Mouse (Mus musculus) stomach, embryonic 16.5 days (tissue): ENCODE results near the gene Gm28047. TPM values are rescaled to one million over a fixed set of nuclear protein-coding genes. Genes with fewer than 3 reads are reported as not detected.

ENCODE experiments used
- ATAC-seq: fragments of 200-750 bp; cut with Nextera tagmentation; 2 replicates; pipeline ENCODE4 v1.8.0; 2017; ENCODE audit warnings: moderate number of reproducible peaks, moderate TSS enrichment; ENCODE audit not compliant: insufficient read depth, low FRiP score
- H3K27ac ChIP-seq: fragments of 300-500 bp; sonication (generic); 2 replicates; pipeline ENCODE4 v1.5.1; 2014; ENCODE audit warnings: low read length
- H3K27me3 ChIP-seq: fragments of 300-500 bp; sonication (generic); 2 replicates; pipeline ENCODE4 v1.6.1; 2014; ENCODE audit warnings: low read length, control low read depth, mixed read lengths; ENCODE audit not compliant: control insufficient read depth, insufficient read depth
- H3K36me3 ChIP-seq: fragments of 300-500 bp; sonication (generic); 2 replicates; pipeline ENCODE4 v1.6.1; 2014; ENCODE audit warnings: low read length; ENCODE audit not compliant: control insufficient read depth, insufficient read depth
- H3K4me1 ChIP-seq: fragments of 300-500 bp; sonication (generic); 2 replicates; pipeline ENCODE4 v1.6.1; 2014; ENCODE audit warnings: low read length, control low read depth, mixed read lengths; ENCODE audit not compliant: control insufficient read depth, insufficient read depth
- H3K4me2 ChIP-seq: fragments of 300-500 bp; sonication (generic); 2 replicates; pipeline ENCODE4 v1.6.1; 2014; ENCODE audit warnings: low read depth, low read length, mixed read lengths
- H3K4me3 ChIP-seq: fragments of 300-500 bp; sonication (generic); replicated peaks from 2 replicates; pipeline ENCODE4 v1.5.1; 2014; ENCODE audit warnings: mild to moderate bottlenecking, low read length
- H3K9ac ChIP-seq: fragments of 300-500 bp; sonication (generic); 2 replicates; pipeline ENCODE4 v1.6.1; 2014; ENCODE audit warnings: low read length
- H3K9me3 ChIP-seq: fragments of 300-500 bp; sonication (generic); replicated peaks from 2 replicates; pipeline ENCODE4 v1.6.1; 2016; ENCODE audit warnings: low read length, control low read depth; ENCODE audit not compliant: control insufficient read depth
- WGBS: fragments of 180-500 bp; shearing (Covaris S2); extraction: QIAGEN DNeasy Blood & Tissue Kit; methylation state at CpG from one replicate; pipeline ENCODE4 v1.1.7; 2014; 5-methylcytosine and 5-hydroxymethylcytosine counted together
- polyA plus RNA-seq: library from polyadenylated mRNA; unstranded; fragments of >200 nt; fragmentation: Nextera tagmentation; extraction: Ambion mirVana; gene quantifications from 2 replicates; pipeline ENCODE4 v1.2.1, GENCODE M21; 2015

Gm28047 gene
- polyA plus RNA-seq, 1 experiment from 2014 or later = not detected

DNA sequence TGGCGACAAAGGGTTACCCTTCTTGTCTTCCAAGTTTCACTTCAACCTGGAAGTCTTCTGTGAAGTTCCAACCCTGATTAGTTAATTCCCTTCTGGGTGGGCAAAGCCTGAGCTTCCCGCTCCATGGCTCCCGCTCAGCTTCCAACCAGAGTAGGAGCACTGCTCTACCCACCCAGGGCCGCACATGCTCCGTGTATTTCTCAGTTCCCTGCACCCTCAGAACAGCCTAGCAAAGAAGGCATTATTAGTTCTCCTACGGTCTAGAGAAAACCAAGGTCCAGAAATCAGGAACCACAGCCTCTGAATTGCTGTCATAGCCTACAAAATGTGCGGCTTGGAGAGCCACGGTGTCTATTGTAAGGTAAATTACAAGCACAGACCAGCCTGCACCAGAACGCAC is 114.8 kb downstream of the Gm28047 start:
- H3K4me1 ChIP-seq = peaks cover 28% of the 10 kb centered on the region
- H3K9ac ChIP-seq = peak overlapping the region; percentile 76
- no peaks in the 10 kb centered on the region for H3K36me3 ChIP-seq
- peak overlapping the region; percentile 85 for H3K27ac ChIP-seq
- no peaks in the 10 kb centered on the region for H3K9me3 ChIP-seq
- H3K27me3 ChIP-seq = no peaks in the 10 kb centered on the region
- peak; percentile 41; the same call in 1 of the 2 replicates for ATAC-seq
- H3K4me3 ChIP-seq = peak overlapping the region; percentile 70
- 6% methylated on average over 9 of the region's 9 CpGs for WGBS
- H3K4me2 ChIP-seq = peak overlapping the region; percentile 95

DNA sequence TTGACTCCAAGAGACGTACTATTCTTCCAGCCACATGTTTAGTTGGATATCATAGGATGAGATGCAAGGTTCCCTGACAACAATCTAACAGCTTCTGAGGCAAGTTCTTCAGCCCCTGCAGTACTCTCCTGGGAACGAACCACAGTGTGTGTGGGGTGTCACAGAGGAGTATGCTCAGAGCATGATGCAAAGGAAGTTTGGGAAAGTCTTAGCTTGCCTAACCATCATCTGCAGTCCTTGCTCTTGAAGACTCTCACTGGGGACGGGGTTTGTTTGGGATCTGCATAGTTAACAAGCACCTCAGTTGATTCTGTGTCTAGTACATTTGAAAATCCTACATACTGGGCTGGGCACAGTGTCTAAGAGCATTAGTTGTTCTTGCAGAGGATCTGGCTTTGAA is 116.5 kb downstream of the Gm28047 start:
- Histone ChIP-seq H3K4me1 (peaks cover 28% of the 10 kb centered on the region), H3K9ac (no peak overlapping the region), H3K27me3 (no peaks in the 10 kb centered on the region), H3K4me3 (no peak overlapping the region), H3K27ac (no peak overlapping the region), H3K9me3 (no peaks in the 10 kb centered on the region), H3K4me2 (no peak overlapping the region), H3K36me3 (no peaks in the 10 kb centered on the region; the same call in 1 of the 2 replicates)
- ATAC-seq = no peak
- 78% methylated on average over 3 of the region's 3 CpGs for WGBS

DNA sequence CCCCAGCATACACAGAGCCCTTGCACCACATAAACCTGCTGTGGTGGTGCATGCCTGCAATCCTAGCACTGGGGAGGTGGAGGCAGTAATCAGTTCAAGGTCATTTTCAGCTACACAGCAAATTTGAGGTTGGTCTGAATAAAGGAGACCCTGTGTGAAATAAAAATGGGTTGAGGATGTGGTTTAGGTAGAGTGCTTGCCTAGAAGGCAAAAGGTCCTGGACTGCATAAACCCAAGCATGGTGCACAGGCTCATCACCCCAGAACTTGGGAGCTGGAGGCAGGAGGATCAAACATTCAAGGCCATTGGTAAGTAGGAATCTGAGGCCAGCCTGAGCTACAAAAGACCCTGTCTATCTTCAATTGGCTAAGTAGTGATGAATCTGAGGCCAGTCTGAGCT is 117.3 kb downstream of the Gm28047 start:
- Histone ChIP-seq H3K4me2 (no peak overlapping the region), H3K9ac (no peak overlapping the region), H3K27me3 (no peaks in the 10 kb centered on the region), H3K4me1 (peaks cover 27% of the 10 kb centered on the region), H3K27ac (no peak overlapping the region), H3K36me3 (no peaks in the 10 kb centered on the region; the same call in 1 of the 2 replicates), H3K4me3 (no peak overlapping the region), H3K9me3 (no peaks in the 10 kb centered on the region)
- ATAC-seq = no peak

DNA sequence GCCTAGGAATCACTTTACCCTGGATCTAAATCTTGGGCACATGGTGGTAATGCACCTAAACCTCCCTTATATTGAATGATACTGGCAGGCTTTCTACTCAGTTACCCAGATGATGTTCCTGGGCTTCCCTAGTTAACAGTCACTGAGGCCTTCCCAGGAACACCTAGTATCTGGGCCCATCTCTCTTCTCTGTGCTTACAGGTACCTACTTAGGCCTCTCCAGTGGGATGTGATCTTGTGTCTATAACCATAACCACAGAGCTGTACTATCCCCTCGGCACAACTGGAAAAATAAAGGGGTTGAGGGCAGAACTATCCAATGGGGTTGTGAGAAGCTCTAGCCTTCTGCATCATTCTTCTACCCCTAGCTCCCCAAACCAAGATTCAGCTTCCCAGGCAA is 118.0 kb downstream of the Gm28047 start:
- H3K9ac ChIP-seq = no peak overlapping the region
- H3K9me3 ChIP-seq = no peaks in the 10 kb centered on the region
- peaks cover 20% of the 10 kb centered on the region for H3K4me1 ChIP-seq
- WGBS = 88% methylated on average over 1 of the region's 1 CpGs
- ATAC-seq = no peak
- no peak overlapping the region for H3K4me2 ChIP-seq
- H3K4me3 ChIP-seq = no peak overlapping the region
- no peak overlapping the region for H3K27ac ChIP-seq
- H3K27me3 ChIP-seq = no peaks in the 10 kb centered on the region
- peaks cover 5% of the 10 kb centered on the region for H3K36me3 ChIP-seq

DNA sequence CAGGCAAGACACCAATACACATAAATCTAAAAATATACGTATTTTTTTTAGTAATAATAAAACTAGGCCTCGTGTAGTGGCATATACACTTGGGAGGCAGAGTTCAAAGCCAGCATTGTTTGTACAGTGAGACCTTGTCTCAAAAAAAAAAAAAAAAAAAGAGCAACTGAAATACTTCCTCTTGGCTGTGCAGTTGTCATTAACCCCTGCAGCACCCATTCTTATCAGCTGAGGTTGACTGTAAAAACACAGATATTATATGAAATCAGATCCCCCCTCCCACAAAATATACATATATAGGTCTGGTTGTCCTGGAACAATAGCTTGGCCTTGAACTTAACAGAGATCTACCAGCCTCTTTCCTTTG is 118.4 kb downstream of the Gm28047 start:
- ATAC-seq = no peak
- Histone ChIP-seq H3K27ac (no peak overlapping the region), H3K9me3 (no peaks in the 10 kb centered on the region), H3K4me3 (no peak overlapping the region), H3K27me3 (no peaks in the 10 kb centered on the region), H3K4me1 (peaks cover 15% of the 10 kb centered on the region), H3K4me2 (no peak overlapping the region), H3K36me3 (peaks cover 9% of the 10 kb centered on the region), H3K9ac (no peak overlapping the region)
- WGBS = 29% methylated on average over 2 of the region's 2 CpGs

DNA sequence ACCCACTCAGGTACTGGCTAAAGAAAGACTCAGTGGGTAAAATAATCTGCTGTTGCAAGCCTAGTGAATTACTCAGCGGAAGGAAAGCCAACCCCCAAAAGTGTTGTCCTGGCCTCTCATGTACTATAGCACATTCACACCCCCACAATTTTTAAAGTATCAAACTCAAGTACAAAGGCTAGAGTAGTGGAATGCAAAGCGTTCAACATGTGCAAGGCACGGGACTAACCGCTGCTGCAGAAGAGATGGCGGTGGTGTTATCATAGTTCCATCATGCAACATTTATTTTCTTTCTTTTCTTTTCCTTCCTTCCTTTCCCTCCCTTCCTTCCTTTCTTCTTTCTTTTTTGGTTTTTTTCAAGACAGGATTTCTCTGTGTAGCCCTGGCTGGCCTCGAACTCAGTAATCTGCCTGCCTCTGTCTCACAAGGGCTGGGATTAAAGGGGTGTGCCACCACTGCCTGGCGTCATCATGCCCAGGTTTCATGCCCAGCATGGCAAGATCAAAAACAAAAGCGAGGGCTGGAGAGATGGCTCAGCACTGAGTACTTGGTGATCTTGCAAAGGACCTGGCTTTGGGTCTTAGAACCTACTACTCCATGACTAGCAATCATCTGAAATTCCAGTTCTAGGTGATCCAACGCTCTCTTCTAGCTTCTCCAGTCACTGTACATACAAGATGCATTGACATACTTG is 119.0 kb downstream of the Gm28047 start:
- ATAC-seq = no peak
- Histone ChIP-seq H3K9ac (no peak overlapping the region), H3K36me3 (peaks cover 14% of the 10 kb centered on the region), H3K27ac (no peak overlapping the region), H3K27me3 (no peaks in the 10 kb centered on the region), H3K9me3 (no peaks in the 10 kb centered on the region), H3K4me2 (no peak overlapping the region), H3K4me3 (no peak overlapping the region), H3K4me1 (peaks cover 10% of the 10 kb centered on the region; the same call in 1 of the 2 replicates)
- WGBS = 76% methylated on average over 9 of the region's 9 CpGs

DNA sequence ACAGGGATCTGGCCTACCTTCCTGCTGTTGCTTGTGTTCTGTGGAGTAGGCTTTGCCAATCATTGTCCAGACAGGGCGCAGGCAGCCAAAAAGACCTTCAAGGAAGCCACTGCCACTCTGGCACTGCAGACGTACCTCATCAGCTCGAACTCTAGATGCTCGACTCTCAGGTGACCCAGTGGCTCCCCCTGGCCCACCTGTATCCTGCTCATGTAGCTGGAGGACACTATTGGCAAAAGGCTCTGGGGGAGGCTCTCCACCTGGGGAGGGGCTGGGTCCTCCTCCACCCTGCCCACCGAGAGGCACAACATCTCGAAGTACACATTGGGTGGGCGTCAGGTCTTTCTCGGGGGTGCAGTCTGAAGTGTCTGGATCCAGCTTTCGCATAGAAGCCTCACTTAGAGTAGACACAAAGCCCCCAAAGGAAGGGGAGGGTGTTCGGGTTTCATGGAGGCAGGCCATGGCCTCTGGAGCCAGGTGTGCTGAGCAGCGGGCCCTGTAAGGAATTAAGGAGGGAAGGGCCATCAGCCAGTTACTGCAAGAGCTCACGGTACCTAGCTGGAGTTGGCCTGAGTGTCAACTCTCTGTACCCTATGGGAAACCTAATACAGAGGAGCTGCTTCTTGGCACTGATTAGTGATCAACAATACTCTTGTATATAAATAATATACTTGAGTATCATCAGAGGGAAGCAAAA is 119.6 kb downstream of the Gm28047 start:
- Histone ChIP-seq H3K9me3 (no peaks in the 10 kb centered on the region), H3K36me3 (peaks cover 17% of the 10 kb centered on the region), H3K27ac (no peak overlapping the region), H3K4me1 (peaks cover 7% of the 10 kb centered on the region; the same call in 1 of the 2 replicates), H3K9ac (no peak overlapping the region), H3K4me3 (no peak overlapping the region), H3K27me3 (no peaks in the 10 kb centered on the region), H3K4me2 (no peak overlapping the region)
- no peak for ATAC-seq
- 62% methylated on average over 12 of the region's 12 CpGs for WGBS

DNA sequence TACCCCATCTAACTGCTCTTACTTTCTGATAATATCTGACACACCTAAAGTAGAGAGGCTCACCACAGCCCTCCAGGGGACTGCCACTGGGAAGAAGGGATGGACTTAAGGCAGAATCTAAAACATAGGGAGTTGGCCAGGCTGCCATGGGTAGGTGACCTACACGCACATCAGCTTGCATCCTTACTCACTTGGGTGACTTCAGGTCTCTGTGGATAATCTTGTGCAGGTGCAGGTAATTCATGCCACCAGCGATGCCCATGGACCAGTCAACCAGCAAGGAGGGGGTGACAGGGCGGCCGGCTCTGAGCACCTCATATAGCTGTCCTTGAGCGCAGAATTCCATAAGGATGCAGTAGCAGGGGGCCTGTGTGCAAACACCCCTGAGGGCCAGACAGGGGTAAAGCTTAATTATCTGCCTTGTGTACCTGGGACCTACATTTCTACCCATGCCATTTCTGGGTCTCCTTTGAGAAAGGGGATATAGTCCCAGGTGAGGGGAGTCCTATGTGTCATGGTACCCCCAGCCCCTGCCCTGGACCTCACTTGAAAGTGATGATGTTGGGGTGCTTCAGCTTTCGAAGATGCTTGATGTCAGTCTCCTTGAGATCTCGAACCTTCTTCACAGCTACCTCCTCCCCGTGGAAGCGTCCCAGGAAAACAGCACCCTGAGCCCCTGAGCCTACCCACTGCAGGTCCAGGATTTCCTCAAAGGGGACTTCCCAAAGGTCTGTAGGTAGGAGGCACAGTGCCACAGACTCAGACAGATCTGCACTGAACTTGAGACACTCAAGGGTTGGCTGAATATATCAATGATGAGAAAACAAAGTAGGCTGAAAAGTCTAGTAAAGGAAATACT is 120.7 kb downstream of the Gm28047 start:
- H3K4me1 ChIP-seq = no peaks in the 10 kb centered on the region
- peaks cover 26% of the 10 kb centered on the region for H3K36me3 ChIP-seq
- no peaks in the 10 kb centered on the region for H3K9me3 ChIP-seq
- no peak overlapping the region for H3K27ac ChIP-seq
- H3K4me3 ChIP-seq = no peak overlapping the region
- H3K27me3 ChIP-seq = no peaks in the 10 kb centered on the region
- no peak for ATAC-seq
- 86% methylated on average over 9 of the region's 9 CpGs for WGBS
- H3K9ac ChIP-seq = no peak overlapping the region
- H3K4me2 ChIP-seq = no peak overlapping the region

DNA sequence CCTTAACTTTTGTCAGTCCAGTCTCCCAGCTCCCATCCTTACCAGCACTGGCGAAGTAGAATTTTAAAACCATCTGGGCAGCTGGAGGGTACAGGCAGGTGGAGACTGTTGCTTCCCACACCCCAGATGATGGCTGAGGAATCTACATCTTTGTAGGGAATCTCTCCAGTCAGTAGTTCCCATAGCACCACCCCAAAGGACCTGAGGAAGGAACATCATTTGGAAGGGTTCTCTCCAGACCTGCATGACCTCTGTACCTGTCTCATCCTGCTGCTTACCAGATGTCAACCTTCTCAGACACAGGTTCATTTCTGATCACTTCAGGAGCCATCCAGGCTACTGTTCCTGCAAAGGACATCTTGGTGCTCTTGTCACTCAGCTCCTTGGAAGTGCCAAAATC is 121.4 kb downstream of the Gm28047 start, which contains the start of gene Gm10337:
TSS of gene Gm10337 (plus strand) at position 276 of the 400 bp plus-strand sequence.
- H3K4me3 ChIP-seq = no peak within 1 kb of the TSS
- peaks cover 26% of the 10 kb centered on the region for H3K36me3 ChIP-seq
- ATAC-seq = no peak
- no peak within 1 kb of the TSS for H3K9ac ChIP-seq
- 77% methylated on average over 1 of the region's 1 CpGs for WGBS
- no peaks in the 10 kb centered on the region for H3K4me1 ChIP-seq
- no peak within 1 kb of the TSS for H3K27ac ChIP-seq
- no peak within 1 kb of the TSS for H3K4me2 ChIP-seq
- H3K9me3 ChIP-seq = no peaks in the 10 kb centered on the region
- H3K27me3 ChIP-seq = no peaks in the 10 kb centered on the region
